Mouse (Mus musculus) adrenal gland, adult 8-10 months (tissue): ENCODE measurements at regions not wholly inside any gene's neighbourhood (a gene's known extent, or its start where the extent isn't known, plus 50 kb on each side); places are given as distances from the start of the nearest gene placed in this dataset.

Experiments
- DNase-seq: peaks from one replicate; pipeline ENCODE4 v3.0.0; 2022

- no peak for DNase-seq
These were observed 710.2 kb upstream of the Tenm4 start for GRCm38 (mm10) chr7:95460889-95461288.

GRCm38 (mm10) chr7:95465506-95465905, 705.5 kb upstream of the Tenm4 start:
- DNase-seq = peak; percentile 42

GRCm38 (mm10) chr7:95467028-95467427, 704.0 kb upstream of the Tenm4 start:
- DNase-seq = no peak

- DNase-seq = no peak
These were observed 697.2 kb upstream of the Tenm4 start for GRCm38 (mm10) chr7:95473892-95474291.

- DNase-seq = no peak
These were observed 690.8 kb upstream of the Tenm4 start for GRCm38 (mm10) chr7:95480121-95480726.

GRCm38 (mm10) chr7:95489666-95490065, 681.4 kb upstream of the Tenm4 start:
- DNase-seq = peak; percentile 2

- no peak for DNase-seq
These were observed 676.3 kb upstream of the Tenm4 start for GRCm38 (mm10) chr7:95494793-95495192.

- no peak for DNase-seq
These were observed 668.1 kb upstream of the Tenm4 start for GRCm38 (mm10) chr7:95502959-95503358.

- no peak for DNase-seq
These were observed 623.8 kb upstream of the Tenm4 start for GRCm38 (mm10) chr7:95547256-95547655.

GRCm38 (mm10) chr7:95550099-95550498, 620.9 kb upstream of the Tenm4 start:
- no peak for DNase-seq

GRCm38 (mm10) chr7:95551798-95552387, 619.2 kb upstream of the Tenm4 start:
- DNase-seq = no peak

- DNase-seq = no peak
These were observed 612.5 kb upstream of the Tenm4 start for GRCm38 (mm10) chr7:95558589-95558988.

GRCm38 (mm10) chr7:95578633-95579032, 592.4 kb upstream of the Tenm4 start:
- DNase-seq = no peak

GRCm38 (mm10) chr7:95581325-95581724, 589.7 kb upstream of the Tenm4 start:
- DNase-seq = no peak

GRCm38 (mm10) chr7:95598339-95598738, 572.7 kb upstream of the Tenm4 start:
- DNase-seq = no peak

GRCm38 (mm10) chr7:95613736-95614135, 557.3 kb upstream of the Tenm4 start:
- DNase-seq = no peak

GRCm38 (mm10) chr7:95617370-95617769, 553.7 kb upstream of the Tenm4 start:
- DNase-seq = no peak

GRCm38 (mm10) chr7:95618170-95618569, 552.9 kb upstream of the Tenm4 start:
- DNase-seq = no peak

- DNase-seq = no peak
These were observed 551.0 kb upstream of the Tenm4 start for GRCm38 (mm10) chr7:95620079-95620478.

GRCm38 (mm10) chr7:95640683-95641082, 530.4 kb upstream of the Tenm4 start:
- no peak for DNase-seq

GRCm38 (mm10) chr7:95674319-95674718, 496.7 kb upstream of the Tenm4 start:
- no peak for DNase-seq

- DNase-seq = no peak
These were observed 488.5 kb upstream of the Tenm4 start for GRCm38 (mm10) chr7:95682521-95682920.

- DNase-seq = no peak
These were observed 483.3 kb upstream of the Tenm4 start for GRCm38 (mm10) chr7:95687733-95688132.
